Mouse (Mus musculus): ENCODE measurements around the gene Vav2. TPM values are rescaled to one million over a fixed set of nuclear protein-coding genes. Genes with fewer than 3 reads are reported as not detected.
A peak's percentile ranks its signal among the peaks of the same experiment; 100 is the strongest.

The Vav2 gene
- polyA plus RNA-seq, 1 experiment = 28.1 TPM

- no peak for DNase-seq
- no peak overlapping the region for H3K27ac ChIP-seq (ENCODE audit: insufficient read depth, low read depth, low read length)
- H3K4me3 ChIP-seq (ENCODE audit: insufficient read depth, low read depth, low read length) = no peak overlapping the region
- 89% methylated on average over 5 of the region's 5 CpGs for WGBS
- H3K27me3 ChIP-seq (replicated peaks; ENCODE audit: control insufficient read depth, insufficient read depth, low read length) = no peaks in the 10 kb centered on the region
- TF ChIP-seq POLR2A (IDR thresholded peaks at IDR 0.05; ENCODE audit: low read depth, low read length) = no peak
- TF ChIP-seq CTCF (conservative IDR thresholded peaks at IDR 0.05; ENCODE audit: insufficient read depth, insufficient read length, low read depth, low read length) = no peak
- H3K36me3 ChIP-seq (ENCODE audit: control insufficient read depth, insufficient read depth, low read length) = no peaks in the 10 kb centered on the region
- no peaks in the 10 kb centered on the region for H3K4me1 ChIP-seq (ENCODE audit: control insufficient read depth, insufficient read depth, low read length)
Measured at GRCm38 (mm10) chr2:27350371-27350770, 76.5 kb downstream of the Vav2 start.

DNA sequence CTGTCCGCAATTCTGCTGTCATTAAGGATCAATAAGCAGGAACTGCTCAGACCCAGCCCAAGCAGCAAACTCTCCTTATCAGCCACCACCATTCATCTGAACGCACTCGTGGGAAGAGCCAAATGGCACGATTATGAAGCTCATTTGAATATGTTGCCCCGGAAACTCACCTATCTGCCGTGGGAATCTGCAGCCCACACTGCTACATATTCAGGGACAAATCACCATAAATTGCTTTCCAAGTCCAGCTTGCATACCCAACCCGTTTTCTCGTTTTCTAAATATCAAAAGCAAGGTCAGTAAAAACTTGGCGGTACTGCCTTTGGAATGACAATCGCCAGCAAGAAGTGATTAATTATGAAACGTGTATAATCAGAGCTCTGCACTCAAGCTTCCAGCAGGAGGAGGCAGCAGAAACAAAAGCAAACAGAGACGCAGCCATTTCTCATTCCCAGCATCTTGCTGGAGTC is 82.8 kb downstream of the Vav2 start:
- no peak for DNase-seq

GRCm38 (mm10) chr2:27340682-27341081 is 86.2 kb downstream of the Vav2 start:
- no peaks in the 10 kb centered on the region for H3K27me3 ChIP-seq (replicated peaks; ENCODE audit: control insufficient read depth, insufficient read depth, low read length)
- 55% methylated on average over 6 of the region's 6 CpGs for WGBS
- peaks cover 21% of the 10 kb centered on the region; the same call in 1 of the 2 replicates for H3K4me1 ChIP-seq (ENCODE audit: control insufficient read depth, insufficient read depth, low read length)
- no peak overlapping the region for H3K27ac ChIP-seq (ENCODE audit: insufficient read depth, low read depth, low read length)
- no peak overlapping the region for H3K4me3 ChIP-seq (ENCODE audit: insufficient read depth, low read depth, low read length)
- no peak for TF ChIP-seq CTCF (conservative IDR thresholded peaks at IDR 0.05; ENCODE audit: insufficient read depth, insufficient read length, low read depth, low read length)
- no peak for TF ChIP-seq POLR2A (IDR thresholded peaks at IDR 0.05; ENCODE audit: low read depth, low read length)
- DNase-seq = no peak
- no peaks in the 10 kb centered on the region for H3K36me3 ChIP-seq (ENCODE audit: control insufficient read depth, insufficient read depth, low read length)

More for the DNA sequence above, 82.8 kb downstream of the Vav2 start:
- Histone ChIP-seq H3K4me1 (ENCODE audit: control insufficient read depth, insufficient read depth, low read length) (peaks cover 6% of the 10 kb centered on the region; the same call in 1 of the 2 replicates), H3K27me3 (replicated peaks; ENCODE audit: control insufficient read depth, insufficient read depth, low read length) (no peaks in the 10 kb centered on the region), H3K36me3 (ENCODE audit: control insufficient read depth, insufficient read depth, low read length) (no peaks in the 10 kb centered on the region), H3K27ac (ENCODE audit: insufficient read depth, low read depth, low read length) (no peak overlapping the region), H3K4me3 (ENCODE audit: insufficient read depth, low read depth, low read length) (no peak overlapping the region)
- WGBS = 65% methylated on average over 12 of the region's 12 CpGs
- TF ChIP-seq CTCF (conservative IDR thresholded peaks at IDR 0.05; ENCODE audit: insufficient read depth, insufficient read length, low read depth, low read length) (no peak), POLR2A (IDR thresholded peaks at IDR 0.05; ENCODE audit: low read depth, low read length) (no peak)

GRCm38 (mm10) chr2:27339051-27339450 is 87.8 kb downstream of the Vav2 start:
- peak; percentile 41 for DNase-seq
- H3K27ac ChIP-seq (ENCODE audit: insufficient read depth, low read depth, low read length) = no peak overlapping the region
- no peaks in the 10 kb centered on the region for H3K36me3 ChIP-seq (ENCODE audit: control insufficient read depth, insufficient read depth, low read length)
- 55% methylated on average over 8 of the region's 8 CpGs for WGBS
- no peak for TF ChIP-seq POLR2A (IDR thresholded peaks at IDR 0.05; ENCODE audit: low read depth, low read length)
- no peak for TF ChIP-seq CTCF (conservative IDR thresholded peaks at IDR 0.05; ENCODE audit: insufficient read depth, insufficient read length, low read depth, low read length)
- no peak overlapping the region for H3K4me3 ChIP-seq (ENCODE audit: insufficient read depth, low read depth, low read length)
- H3K27me3 ChIP-seq (replicated peaks; ENCODE audit: control insufficient read depth, insufficient read depth, low read length) = no peaks in the 10 kb centered on the region
- H3K4me1 ChIP-seq (ENCODE audit: control insufficient read depth, insufficient read depth, low read length) = peaks cover 21% of the 10 kb centered on the region; the same call in 1 of the 2 replicates

DNA sequence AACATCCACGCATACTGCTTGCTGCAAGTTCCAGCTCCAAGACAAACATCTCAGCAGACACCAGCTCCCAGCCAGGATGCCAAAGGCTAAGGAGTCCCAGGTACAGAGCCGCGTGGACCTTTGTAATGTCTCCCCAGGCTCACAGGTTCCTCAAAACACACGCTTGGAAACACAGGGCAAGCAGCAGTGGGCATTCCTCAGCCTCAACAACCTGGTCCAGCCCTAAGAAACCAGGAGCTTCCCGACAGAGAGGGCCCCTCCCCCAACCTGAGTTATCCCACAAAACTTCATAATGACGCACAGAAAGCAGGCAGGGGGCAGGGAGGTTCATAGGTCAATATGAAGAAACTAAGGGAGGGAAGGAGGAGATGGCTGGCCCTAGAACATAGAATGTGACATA is 89.6 kb downstream of the Vav2 start:
- Histone ChIP-seq H3K4me3 (ENCODE audit: insufficient read depth, low read depth, low read length) (no peak overlapping the region), H3K27me3 (replicated peaks; ENCODE audit: control insufficient read depth, insufficient read depth, low read length) (no peaks in the 10 kb centered on the region), H3K4me1 (ENCODE audit: control insufficient read depth, insufficient read depth, low read length) (peaks cover 21% of the 10 kb centered on the region; the same call in 1 of the 2 replicates), H3K27ac (ENCODE audit: insufficient read depth, low read depth, low read length) (no peak overlapping the region), H3K36me3 (ENCODE audit: control insufficient read depth, insufficient read depth, low read length) (no peaks in the 10 kb centered on the region)
- 53% methylated on average over 6 of the region's 6 CpGs for WGBS
- DNase-seq = peak; percentile 62
- TF ChIP-seq CTCF (conservative IDR thresholded peaks at IDR 0.05; ENCODE audit: insufficient read depth, insufficient read length, low read depth, low read length) (no peak), POLR2A (IDR thresholded peaks at IDR 0.05; ENCODE audit: low read depth, low read length) (no peak)

DNA sequence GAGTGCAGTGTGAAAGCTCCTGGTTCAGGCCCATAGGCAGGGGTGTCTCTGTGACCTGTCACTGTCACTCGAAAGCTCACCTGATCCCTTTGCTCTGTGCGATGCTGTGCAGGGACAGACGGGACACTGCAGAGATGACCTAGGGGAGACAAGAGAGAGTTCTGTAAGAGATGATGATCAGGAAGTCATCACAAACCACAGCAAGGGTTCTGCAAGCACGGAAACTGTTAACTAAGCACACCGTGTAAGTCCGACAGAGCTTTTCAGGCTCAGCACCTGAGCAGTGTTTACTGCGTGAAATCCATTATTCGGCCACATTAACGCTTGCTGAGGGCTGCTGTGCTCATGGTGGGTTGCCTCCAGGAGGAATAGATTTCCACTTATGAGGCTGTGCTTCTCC is 90.2 kb downstream of the Vav2 start:
- no peaks in the 10 kb centered on the region for H3K27me3 ChIP-seq (replicated peaks; ENCODE audit: control insufficient read depth, insufficient read depth, low read length)
- no peak overlapping the region for H3K4me3 ChIP-seq (ENCODE audit: insufficient read depth, low read depth, low read length)
- no peaks in the 10 kb centered on the region for H3K36me3 ChIP-seq (ENCODE audit: control insufficient read depth, insufficient read depth, low read length)
- peaks cover 21% of the 10 kb centered on the region; the same call in 1 of the 2 replicates for H3K4me1 ChIP-seq (ENCODE audit: control insufficient read depth, insufficient read depth, low read length)
- WGBS = 88% methylated on average over 9 of the region's 9 CpGs
- no peak for DNase-seq
- no peak overlapping the region for H3K27ac ChIP-seq (ENCODE audit: insufficient read depth, low read depth, low read length)
- TF ChIP-seq CTCF (conservative IDR thresholded peaks at IDR 0.05; ENCODE audit: insufficient read depth, insufficient read length, low read depth, low read length) (no peak), POLR2A (IDR thresholded peaks at IDR 0.05; ENCODE audit: low read depth, low read length) (no peak)

DNA sequence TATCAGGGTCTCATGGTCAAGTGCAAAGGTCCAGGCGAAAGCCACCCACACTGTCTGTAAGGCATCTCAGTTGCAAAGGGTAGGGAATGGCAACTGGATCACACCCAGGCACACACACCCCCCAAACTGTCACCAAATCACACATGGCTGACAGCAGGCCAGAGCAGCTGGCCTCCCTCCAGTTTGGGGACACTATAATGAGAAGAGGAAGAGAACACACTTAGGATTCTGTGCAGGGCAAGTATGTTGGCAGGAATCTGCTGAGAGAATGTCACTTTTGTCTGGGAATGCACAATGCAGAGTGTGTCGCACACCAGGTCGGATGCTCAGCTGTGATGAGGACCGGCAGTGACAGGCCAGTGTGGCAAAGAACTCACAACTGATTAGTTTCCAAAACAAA is 92.0 kb downstream of the Vav2 start:
- TF ChIP-seq CTCF (conservative IDR thresholded peaks at IDR 0.05; ENCODE audit: insufficient read depth, insufficient read length, low read depth, low read length) (no peak), POLR2A (IDR thresholded peaks at IDR 0.05; ENCODE audit: low read depth, low read length) (no peak)
- H3K4me1 ChIP-seq (ENCODE audit: control insufficient read depth, insufficient read depth, low read length) = peaks cover 15% of the 10 kb centered on the region; the same call in 1 of the 2 replicates
- no peaks in the 10 kb centered on the region for H3K36me3 ChIP-seq (ENCODE audit: control insufficient read depth, insufficient read depth, low read length)
- DNase-seq = peak; percentile 57
- no peak overlapping the region for H3K4me3 ChIP-seq (ENCODE audit: insufficient read depth, low read depth, low read length)
- H3K27me3 ChIP-seq (replicated peaks; ENCODE audit: control insufficient read depth, insufficient read depth, low read length) = no peaks in the 10 kb centered on the region
- 77% methylated on average over 4 of the region's 4 CpGs for WGBS
- H3K27ac ChIP-seq (ENCODE audit: insufficient read depth, low read depth, low read length) = no peak overlapping the region
